Mouse (Mus musculus) heart, adult 2 months (tissue): Measurements from ENCODE around the gene Ugt1a6a. TPM values are rescaled to one million over a fixed set of nuclear protein-coding genes. Genes with fewer than 3 reads are reported as not detected.
"Not testable (repeated sequence)": the region's sequence is repeated elsewhere in the genome, so short reads cannot be mapped to it uniquely, and the experiment has no call there.

ENCODE experiments used
- DNase-seq, 2 experiments: peaks; one replicate each; pipeline ENCODE4 v3.0.0; 2021
- H3K27ac ChIP-seq: fragments of 200-600 bp; 2 replicates; pipeline ENCODE4 v1.8.1; 2022
- H3K27me3 ChIP-seq: fragments of 200-500 bp; 2 replicates; pipeline ENCODE4 v1.6.1; 2012; ENCODE audit warnings: mild to moderate bottlenecking, low read length, inconsistent platforms, mixed read lengths; ENCODE audit not compliant: control insufficient read depth, insufficient read depth
- H3K36me3 ChIP-seq: fragments of 200-500 bp; 2 replicates; pipeline ENCODE4 v1.6.1; 2012; ENCODE audit warnings: low read length, inconsistent platforms; ENCODE audit not compliant: control insufficient read depth, insufficient read depth
- H3K4me1 ChIP-seq: fragments of 200-500 bp; 2 replicates; pipeline ENCODE4 v1.6.1; 2011; ENCODE audit warnings: low read length; ENCODE audit not compliant: control insufficient read depth, insufficient read depth
- H3K4me3 ChIP-seq: fragments of 200-600 bp; 2 replicates; pipeline ENCODE4 v1.8.1; 2022
- H3K79me2 ChIP-seq: fragments of 200-500 bp; replicated peaks from 2 replicates; pipeline ENCODE4 v1.6.1; 2012; ENCODE audit warnings: mild to moderate bottlenecking, inconsistent platforms, low read length, moderate library complexity, mixed read lengths; ENCODE audit not compliant: control insufficient read depth, insufficient read depth
- H3K9ac ChIP-seq: fragments of 200-500 bp; 2 replicates; pipeline ENCODE4 v1.6.1; 2012; ENCODE audit warnings: low read depth, mild to moderate bottlenecking, control low read depth, inconsistent platforms, low read length, mixed read lengths
- CTCF ChIP-seq: fragments of 200-600 bp; IDR thresholded peaks from 2 replicates; pipeline ENCODE4 v1.8.1; 2022; ENCODE audit warnings: antibody characterized with exemption, mild to moderate bottlenecking, moderate library complexity
- EP300 ChIP-seq: fragments of 200-500 bp; IDR thresholded peaks from 2 replicates; pipeline ENCODE4 v1.6.1; 2011; ENCODE audit warnings: low read depth, low read length, control low read depth; ENCODE audit not compliant: insufficient read depth
- POLR2A ChIP-seq: fragments of 200-500 bp; IDR thresholded peaks from 2 replicates; pipeline ENCODE4 v1.6.1; 2011; ENCODE audit warnings: mild to moderate bottlenecking, low read depth, low read length, control low read depth; ENCODE audit not compliant: insufficient read depth
- WGBS: fragments of 180-500 bp; shearing (Covaris S2); methylation state at CpG from one replicate; pipeline ENCODE4 v1.1.7; 2018; 5-methylcytosine and 5-hydroxymethylcytosine counted together
- intact Hi-C: fragments of 180-260 bp; cut with DNase I; formaldehyde crosslinking; loops from one replicate; pipeline ENCODE4 v1.15.1; 2025
- polyA plus RNA-seq: library from polyadenylated mRNA; depleted of rRNA; stranded (reverse); fragments of >200 nt; gene quantifications from 2 replicates; pipeline ENCODE4 v1.2.3, GENCODE M21; 2012
- total RNA-seq, 2 experiments: library from RNA; stranded (reverse); gene quantifications; 2 replicates each; pipeline ENCODE4 v1.2.3; 2021

Gene Ugt1a6a
- total and polyA plus RNA-seq, 3 experiments, result 2.1 to 3.7 (median 2.4) TPM

DNA sequence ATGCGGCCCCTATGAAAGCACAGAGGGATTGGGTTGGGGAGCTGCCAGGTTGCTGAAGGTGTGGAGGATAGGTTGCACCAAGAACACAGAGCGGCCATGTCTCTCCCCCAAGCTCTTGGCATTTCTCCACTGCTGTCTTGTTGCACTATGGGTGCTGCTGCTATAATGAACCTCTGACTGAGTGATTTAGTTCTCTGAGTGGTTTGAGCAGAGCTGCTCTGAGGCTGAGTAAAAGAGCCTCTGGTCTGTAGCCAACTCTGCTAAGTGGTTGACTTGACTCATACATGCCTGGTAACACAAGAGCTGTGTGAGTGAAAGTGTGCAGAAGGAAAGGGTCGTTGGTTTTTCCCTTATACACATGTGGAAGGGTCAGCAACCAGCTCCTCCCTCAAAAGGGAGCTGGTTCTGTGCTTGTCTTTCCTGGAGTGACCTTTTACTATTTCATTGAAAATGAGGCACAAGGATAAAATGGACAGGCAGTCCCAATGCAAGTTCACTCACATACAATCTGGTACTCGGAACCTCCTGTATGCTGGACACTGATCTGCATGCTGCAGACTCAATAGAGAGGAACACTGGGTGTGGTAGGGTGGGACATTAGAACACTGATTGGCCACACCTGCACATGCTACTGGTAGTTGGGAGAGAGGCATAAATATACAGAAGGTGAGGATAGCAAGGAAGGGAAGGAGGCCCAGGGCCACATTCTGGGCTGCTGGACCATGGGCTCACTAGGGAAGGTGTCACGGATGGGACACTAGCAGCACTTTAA is 30.7 kb upstream of the Ugt1a6a start:
- WGBS, result 71% methylated on average over 5 of the region's 5 CpGs

DNA sequence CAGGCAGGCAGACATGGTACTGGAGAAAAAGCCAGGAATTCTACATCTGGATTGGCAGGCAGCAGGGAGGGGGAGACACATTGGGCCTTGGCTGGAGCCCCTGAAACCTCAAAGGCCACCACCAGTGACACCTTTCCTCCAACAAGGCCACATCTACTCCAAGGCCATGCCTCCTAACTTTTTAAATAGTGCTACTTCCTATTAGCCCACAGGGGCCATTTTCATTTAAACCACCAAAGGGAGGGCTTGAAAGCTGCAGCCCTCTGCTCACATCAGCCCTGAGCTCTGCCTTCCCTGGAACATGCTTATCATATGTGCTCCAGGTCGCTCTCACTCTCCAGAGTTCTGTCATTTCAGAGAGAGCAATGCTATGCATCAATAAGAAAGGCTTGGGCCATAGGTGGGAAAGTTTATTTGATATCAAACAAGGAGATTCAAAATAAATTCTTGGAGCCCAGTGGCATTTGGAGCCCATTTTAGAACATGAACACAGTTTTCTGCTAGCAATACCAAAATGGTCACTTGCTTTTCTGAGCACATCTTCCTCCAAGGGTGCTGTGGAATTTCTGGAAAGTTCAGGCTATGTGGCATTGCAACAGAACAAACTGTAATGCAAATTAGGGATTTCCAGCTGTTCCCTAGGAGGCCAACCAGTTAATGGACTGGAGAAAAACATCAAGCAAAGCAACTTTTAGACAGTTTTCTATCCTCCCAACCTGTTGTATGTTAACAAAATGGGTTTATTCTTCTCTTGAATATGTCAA is 29.8 kb upstream of the Ugt1a6a start:
- Histone ChIP-seq H3K79me2 (no peaks in the 10 kb centered on the region), H3K9ac (no peak overlapping the region), H3K27ac (no peak overlapping the region), H3K4me3 (no peak overlapping the region), H3K27me3 (no peaks in the 10 kb centered on the region), H3K36me3 (no peaks in the 10 kb centered on the region), H3K4me1 (no peaks in the 10 kb centered on the region)
- WGBS, result 95% methylated on average over 1 of the region's 1 CpGs
- no peak for TF ChIP-seq EP300
- no peak for TF ChIP-seq POLR2A
- no peak for TF ChIP-seq CTCF
- no peak for DNase-seq
- intact Hi-C loops, result no loop called here

More for the DNA sequence above, 30.7 kb upstream of the Ugt1a6a start:
- H3K27me3 ChIP-seq, H3K79me2 ChIP-seq, intact Hi-C loops, H3K4me3 ChIP-seq, H3K4me1 ChIP-seq, H3K36me3 ChIP-seq, DNase-seq, H3K9ac ChIP-seq, H3K27ac ChIP-seq: not testable (repeated sequence)

- TF ChIP-seq CTCF (no peak), POLR2A (no peak), EP300 (no peak)
- Histone ChIP-seq H3K79me2 (no peaks in the 10 kb centered on the region), H3K4me3 (no peak overlapping the region), H3K4me1 (no peaks in the 10 kb centered on the region), H3K9ac (no peak overlapping the region), H3K27ac (no peak overlapping the region), H3K27me3 (no peaks in the 10 kb centered on the region), H3K36me3 (no peaks in the 10 kb centered on the region)
- WGBS, result 54% methylated on average over 2 of the region's 2 CpGs
- no peak for DNase-seq
- intact Hi-C loops, result no loop called here
Observed at GRCm38 (mm10) chr1:88105656-88106055, 29.0 kb upstream of the Ugt1a6a start.

- H3K4me3 ChIP-seq, intact Hi-C loops, H3K4me1 ChIP-seq, H3K36me3 ChIP-seq, H3K27ac ChIP-seq, H3K27me3 ChIP-seq, DNase-seq, H3K9ac ChIP-seq, H3K79me2 ChIP-seq: not testable (repeated sequence)
- WGBS, result 80% methylated on average over 2 of the region's 2 CpGs
Observed at GRCm38 (mm10) chr1:88109027-88109557, 25.5 kb upstream of the Ugt1a6a start.

- H3K4me3 ChIP-seq, H3K36me3 ChIP-seq, DNase-seq, H3K27ac ChIP-seq, H3K9ac ChIP-seq, H3K4me1 ChIP-seq, intact Hi-C loops, H3K27me3 ChIP-seq, H3K79me2 ChIP-seq: not testable (repeated sequence)
- WGBS, result 49% methylated on average over 2 of the region's 2 CpGs
Observed at GRCm38 (mm10) chr1:88109604-88110003, 25.0 kb upstream of the Ugt1a6a start.

- intact Hi-C loops, H3K4me3 ChIP-seq: not testable (repeated sequence)
- 86% methylated on average over 6 of the region's 6 CpGs for WGBS
Observed at GRCm38 (mm10) chr1:88112769-88113168, 21.8 kb upstream of the Ugt1a6a start.

More at GRCm38 (mm10) chr1:88112769-88113168, 21.8 kb upstream of the Ugt1a6a start:
- H3K27me3 ChIP-seq, DNase-seq, H3K4me1 ChIP-seq, H3K79me2 ChIP-seq, H3K9ac ChIP-seq, H3K36me3 ChIP-seq, H3K27ac ChIP-seq: not testable (repeated sequence)
